Mouse (Mus musculus): ENCODE results near the gene Fig4. TPM values are rescaled to one million over a fixed set of nuclear protein-coding genes. Genes with fewer than 3 reads are reported as not detected.

Fig4 gene
- polyA plus RNA-seq, 1 experiment from 2014 or later: 15.1 TPM

DNA sequence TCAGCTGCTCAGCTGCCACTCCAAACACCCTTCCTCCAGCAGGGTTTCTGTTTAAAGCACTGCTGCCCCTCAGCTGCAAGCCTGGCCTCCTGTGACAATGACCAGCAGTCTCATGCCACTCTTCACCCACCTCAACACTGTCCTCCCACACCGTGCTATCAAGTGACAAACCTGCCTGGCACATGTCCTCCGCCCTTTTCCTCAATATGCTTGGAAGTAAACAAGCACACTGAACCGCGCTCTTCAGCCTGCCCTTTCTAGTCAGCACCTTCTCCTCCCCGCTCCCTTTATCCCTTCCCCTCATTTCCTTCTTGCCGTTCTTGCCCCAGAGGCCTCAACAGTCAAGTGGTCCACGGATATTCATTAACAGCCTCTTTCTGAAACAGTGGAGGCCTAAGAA lies 62.0 kb downstream of the Fig4 start:
- no peaks in the 10 kb centered on the region for H3K4me1 ChIP-seq (replicated peaks)

DNA sequence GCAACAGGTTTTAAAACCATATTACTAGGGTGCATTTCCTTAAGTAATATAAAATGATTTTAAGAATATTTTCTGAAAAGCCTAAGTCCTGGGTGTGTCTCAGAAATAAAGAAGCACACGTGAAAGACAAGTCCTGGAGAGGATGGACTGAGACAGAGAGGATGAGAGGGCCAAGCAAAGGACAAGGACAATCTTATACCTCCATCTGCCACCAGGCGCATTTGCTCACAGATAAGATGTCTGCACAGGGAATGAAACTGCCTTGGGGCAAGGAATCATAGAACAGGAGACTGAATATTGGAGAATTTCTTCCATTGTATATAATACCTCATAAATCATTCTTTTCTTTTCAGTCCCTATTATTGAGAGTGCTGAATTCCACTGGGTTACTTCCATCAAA lies 67.0 kb downstream of the Fig4 start:
- Histone ChIP-seq H3K4me1 (replicated peaks) (no peaks in the 10 kb centered on the region), H3K4me2 (no peak overlapping the region), H3K4me3 (replicated peaks) (no peak overlapping the region), H3K27me3 (no peaks in the 10 kb centered on the region), H3K36me3 (no peaks in the 10 kb centered on the region), H3K27ac (no peak overlapping the region), H3K9me3 (no peaks in the 10 kb centered on the region), H3K9ac (replicated peaks) (no peak overlapping the region)
- 85% methylated on average over 2 of the region's 2 CpGs for WGBS
- no peak for ATAC-seq (ENCODE audit: insufficient number of reproducible peaks, insufficient read depth, low FRiP score, low TSS enrichment, low read depth)

More for the DNA sequence above, 62.0 kb downstream of the Fig4 start:
- no peaks in the 10 kb centered on the region for H3K9me3 ChIP-seq
- no peak for ATAC-seq (ENCODE audit: insufficient number of reproducible peaks, insufficient read depth, low FRiP score, low TSS enrichment, low read depth)
- no peaks in the 10 kb centered on the region for H3K36me3 ChIP-seq
- H3K27ac ChIP-seq: no peak overlapping the region
- H3K9ac ChIP-seq (replicated peaks): no peak overlapping the region
- H3K27me3 ChIP-seq: no peaks in the 10 kb centered on the region
- H3K4me2 ChIP-seq: no peak overlapping the region
- 65% methylated on average over 7 of the region's 7 CpGs for WGBS
- H3K4me3 ChIP-seq (replicated peaks): no peak overlapping the region

DNA sequence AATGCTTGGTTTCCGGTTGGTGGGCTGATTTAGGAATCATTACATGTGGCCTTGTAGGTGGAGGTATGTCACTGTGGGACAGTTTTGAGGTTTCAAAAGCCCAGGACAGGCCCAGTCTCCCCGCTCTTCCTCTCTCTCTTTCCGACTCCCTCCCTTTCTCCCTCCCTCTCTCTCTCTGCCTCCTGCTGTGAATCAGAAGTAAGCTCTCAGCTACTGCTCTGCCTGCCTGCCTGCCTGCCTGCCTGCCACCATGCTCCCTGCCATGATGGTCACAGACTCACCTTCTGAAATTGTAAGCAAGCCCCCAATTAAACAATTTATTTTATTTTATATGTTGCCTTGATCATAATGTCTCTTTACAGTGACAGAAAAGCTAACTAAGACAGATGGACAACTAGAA lies 67.5 kb downstream of the Fig4 start:
- no peaks in the 10 kb centered on the region for H3K4me1 ChIP-seq (replicated peaks)
- WGBS: 74% methylated on average over 3 of the region's 3 CpGs

DNA sequence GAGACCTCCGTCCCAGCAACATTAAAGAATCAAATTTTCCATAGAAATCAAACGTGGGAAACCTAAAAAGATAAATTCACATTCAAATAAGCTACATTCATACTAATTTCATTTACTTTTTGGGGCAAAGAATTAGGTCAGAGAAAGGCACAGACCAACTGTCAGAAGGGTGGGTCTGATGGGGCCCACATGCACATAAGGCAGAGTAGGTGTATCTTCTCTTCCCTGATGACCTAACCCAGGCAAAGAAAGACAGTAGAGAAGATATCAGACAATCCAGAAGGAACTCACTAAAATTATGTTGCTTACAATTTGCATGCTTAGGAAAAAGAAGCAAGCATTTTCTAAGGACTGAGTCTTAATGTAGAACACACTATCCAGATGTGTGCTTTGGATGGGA lies 67.9 kb downstream of the Fig4 start:
- H3K27ac ChIP-seq: no peak overlapping the region
- H3K4me3 ChIP-seq (replicated peaks): no peak overlapping the region
- no peak overlapping the region for H3K4me2 ChIP-seq
- H3K27me3 ChIP-seq: no peaks in the 10 kb centered on the region
- no peaks in the 10 kb centered on the region for H3K36me3 ChIP-seq
- H3K9me3 ChIP-seq: no peaks in the 10 kb centered on the region
- no peaks in the 10 kb centered on the region for H3K4me1 ChIP-seq (replicated peaks)
- no peak for ATAC-seq (ENCODE audit: insufficient number of reproducible peaks, insufficient read depth, low FRiP score, low TSS enrichment, low read depth)
- 88% methylated on average over 2 of the region's 2 CpGs for WGBS
- no peak overlapping the region for H3K9ac ChIP-seq (replicated peaks)

More for the DNA sequence above, 67.5 kb downstream of the Fig4 start:
- no peak for ATAC-seq (ENCODE audit: insufficient number of reproducible peaks, insufficient read depth, low FRiP score, low TSS enrichment, low read depth)
- Histone ChIP-seq H3K36me3 (no peaks in the 10 kb centered on the region), H3K4me3 (replicated peaks) (no peak overlapping the region), H3K9ac (replicated peaks) (no peak overlapping the region), H3K27ac (no peak overlapping the region), H3K9me3 (no peaks in the 10 kb centered on the region), H3K4me2 (no peak overlapping the region), H3K27me3 (no peaks in the 10 kb centered on the region)

DNA sequence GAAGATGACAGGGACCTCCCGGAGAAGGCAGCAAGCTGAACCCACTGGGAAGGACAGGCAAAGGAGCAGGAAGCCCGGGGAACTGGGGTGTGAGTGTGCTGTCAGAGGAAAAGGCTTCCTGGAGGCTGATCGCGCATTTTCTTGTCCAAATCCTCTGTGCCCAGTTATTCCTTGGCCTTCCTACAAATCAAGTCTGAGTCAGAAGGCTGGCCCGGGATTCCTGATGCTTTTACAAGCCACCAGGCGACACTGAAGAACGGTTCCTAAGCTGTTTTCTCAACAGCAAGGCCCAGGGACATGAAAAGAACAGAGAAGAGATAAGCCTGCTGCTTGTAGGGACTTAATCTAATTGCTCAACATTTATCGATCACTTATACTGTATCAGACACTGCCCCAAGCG lies 68.5 kb downstream of the Fig4 start:
- no peak overlapping the region for H3K4me3 ChIP-seq (replicated peaks)
- H3K4me2 ChIP-seq: no peak overlapping the region
- H3K36me3 ChIP-seq: no peaks in the 10 kb centered on the region
- H3K9me3 ChIP-seq: no peaks in the 10 kb centered on the region
- 69% methylated on average over 9 of the region's 9 CpGs for WGBS
- ATAC-seq (ENCODE audit: insufficient number of reproducible peaks, insufficient read depth, low FRiP score, low TSS enrichment, low read depth): no peak
- H3K4me1 ChIP-seq (replicated peaks): no peaks in the 10 kb centered on the region
- no peak overlapping the region for H3K27ac ChIP-seq
- H3K9ac ChIP-seq (replicated peaks): no peak overlapping the region
- H3K27me3 ChIP-seq: no peaks in the 10 kb centered on the region

DNA sequence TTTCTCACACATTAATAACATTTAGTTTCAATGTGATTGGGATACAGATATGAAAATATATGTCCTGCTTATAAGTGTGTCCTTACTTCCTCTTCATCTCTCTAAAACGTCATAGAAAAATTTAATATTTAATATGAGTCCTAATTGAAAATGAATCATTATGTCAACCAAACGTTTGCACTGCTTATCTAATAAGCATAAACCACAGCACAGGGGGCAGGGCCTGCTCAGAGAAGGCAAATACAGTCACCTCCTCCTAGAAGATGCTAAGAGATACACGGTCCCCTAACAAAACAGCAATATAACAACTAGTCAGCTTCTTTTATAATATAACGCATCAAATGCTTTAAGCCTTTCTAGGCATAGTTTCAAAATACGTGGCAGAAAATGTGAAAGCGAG lies 69.9 kb downstream of the Fig4 start:
- H3K9me3 ChIP-seq: no peaks in the 10 kb centered on the region
- H3K27ac ChIP-seq: no peak overlapping the region
- H3K4me3 ChIP-seq (replicated peaks): no peak overlapping the region
- no peaks in the 10 kb centered on the region for H3K27me3 ChIP-seq
- H3K9ac ChIP-seq (replicated peaks): no peak overlapping the region
- no peaks in the 10 kb centered on the region for H3K4me1 ChIP-seq (replicated peaks)
- WGBS: 88% methylated on average over 6 of the region's 6 CpGs
- no peaks in the 10 kb centered on the region for H3K36me3 ChIP-seq
- no peak for ATAC-seq (ENCODE audit: insufficient number of reproducible peaks, insufficient read depth, low FRiP score, low TSS enrichment, low read depth)
- H3K4me2 ChIP-seq: no peak overlapping the region

DNA sequence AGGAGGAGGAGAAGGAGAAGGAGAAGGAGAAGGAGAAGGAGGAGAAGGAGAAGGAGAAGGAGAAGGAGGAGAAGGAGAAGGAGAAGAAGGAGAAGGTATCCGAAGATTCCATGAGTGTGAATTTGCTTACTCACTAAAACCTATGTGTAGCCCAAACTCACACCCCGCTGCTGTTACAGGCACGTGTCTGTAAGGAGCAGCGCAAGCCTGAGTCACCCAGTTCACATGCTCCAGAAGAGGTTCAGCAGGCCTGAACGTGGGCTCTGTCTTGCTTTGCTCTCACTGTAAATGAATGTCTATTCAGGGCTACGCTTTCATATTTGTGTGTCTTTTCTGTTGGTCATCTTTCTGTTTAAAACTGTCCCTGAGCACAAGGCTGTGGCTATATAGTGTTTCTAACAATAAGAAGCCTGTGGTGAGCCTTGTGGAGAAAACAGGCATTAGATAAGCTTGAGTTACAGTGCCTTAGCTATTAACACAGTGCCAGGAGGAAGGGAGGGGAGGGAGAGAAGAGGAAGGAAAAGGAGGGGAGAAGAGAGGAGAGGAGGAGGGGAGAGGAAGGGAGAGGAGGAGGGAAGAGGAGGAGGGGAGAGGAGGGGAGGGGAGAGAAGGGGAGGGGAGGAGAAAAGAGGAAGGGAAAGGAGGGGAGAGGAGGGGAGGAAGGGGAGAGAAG lies 71.8 kb downstream of the Fig4 start:
- WGBS: 83% methylated on average over 6 of the region's 6 CpGs
- Histone ChIP-seq H3K4me1 (replicated peaks) (no peaks in the 10 kb centered on the region), H3K4me3 (replicated peaks) (no peak overlapping the region), H3K27me3 (no peaks in the 10 kb centered on the region), H3K9me3 (no peaks in the 10 kb centered on the region), H3K9ac (replicated peaks) (no peak overlapping the region), H3K36me3 (no peaks in the 10 kb centered on the region), H3K4me2 (no peak overlapping the region), H3K27ac (no peak overlapping the region)
- ATAC-seq (ENCODE audit: insufficient number of reproducible peaks, insufficient read depth, low FRiP score, low TSS enrichment, low read depth): no peak

DNA sequence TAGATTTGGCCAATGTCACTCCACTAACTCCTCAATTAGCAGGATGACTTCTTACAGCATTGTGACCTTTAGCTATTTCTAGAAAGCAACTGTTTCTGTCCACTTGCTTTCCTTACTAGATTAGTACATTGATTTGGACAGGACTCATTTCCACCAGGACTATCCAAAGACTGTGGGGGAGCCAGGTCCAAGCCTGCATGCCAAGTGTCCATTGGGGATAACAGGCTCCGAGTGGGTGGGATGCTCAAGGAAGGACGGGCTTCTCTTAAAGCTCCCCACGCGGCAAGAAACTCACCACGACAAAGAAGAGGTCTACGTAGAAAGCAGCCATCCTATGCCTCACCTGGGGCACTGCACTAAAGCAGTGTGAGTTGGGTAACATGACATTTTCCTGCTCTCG lies 75.4 kb downstream of the Fig4 start:
- H3K9me3 ChIP-seq: no peaks in the 10 kb centered on the region
- ATAC-seq (ENCODE audit: insufficient number of reproducible peaks, insufficient read depth, low FRiP score, low TSS enrichment, low read depth): no peak
- no peaks in the 10 kb centered on the region for H3K36me3 ChIP-seq
- no peak overlapping the region for H3K4me2 ChIP-seq
- no peak overlapping the region for H3K4me3 ChIP-seq (replicated peaks)
- no peaks in the 10 kb centered on the region for H3K27me3 ChIP-seq
- WGBS: 86% methylated on average over 7 of the region's 7 CpGs
- H3K27ac ChIP-seq: no peak overlapping the region
- no peaks in the 10 kb centered on the region for H3K4me1 ChIP-seq (replicated peaks)
- no peak overlapping the region for H3K9ac ChIP-seq (replicated peaks)

DNA sequence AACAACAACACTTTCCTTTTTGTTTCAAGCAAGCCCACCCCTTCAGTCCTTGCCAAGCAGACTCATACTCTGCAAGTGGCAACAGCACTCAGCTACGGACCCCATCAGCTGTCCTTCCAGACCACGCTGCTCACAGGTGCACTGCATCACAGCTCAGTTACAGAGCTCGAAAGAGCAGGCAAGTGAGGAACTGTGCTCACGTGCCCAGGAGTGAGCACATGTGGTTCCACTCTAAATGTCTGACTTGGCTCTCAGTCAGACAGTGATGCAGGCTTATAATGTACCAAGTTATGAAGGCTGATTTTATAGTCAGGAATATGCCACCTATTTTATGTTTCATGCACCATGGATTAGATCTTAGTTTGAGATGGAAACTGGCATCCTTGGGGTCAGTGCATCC lies 79.6 kb downstream of the Fig4 start:
- H3K27ac ChIP-seq: no peak overlapping the region
- no peak overlapping the region for H3K4me2 ChIP-seq
- H3K9me3 ChIP-seq: no peaks in the 10 kb centered on the region
- H3K27me3 ChIP-seq: no peaks in the 10 kb centered on the region
- no peak overlapping the region for H3K9ac ChIP-seq (replicated peaks)
- peak; percentile 56; the same call in 1 of the 2 replicates for ATAC-seq (ENCODE audit: insufficient number of reproducible peaks, insufficient read depth, low FRiP score, low TSS enrichment, low read depth)
- WGBS: 49% methylated on average over 4 of the region's 4 CpGs
- no peaks in the 10 kb centered on the region for H3K4me1 ChIP-seq (replicated peaks)
- H3K4me3 ChIP-seq (replicated peaks): no peak overlapping the region
- H3K36me3 ChIP-seq: no peaks in the 10 kb centered on the region

DNA sequence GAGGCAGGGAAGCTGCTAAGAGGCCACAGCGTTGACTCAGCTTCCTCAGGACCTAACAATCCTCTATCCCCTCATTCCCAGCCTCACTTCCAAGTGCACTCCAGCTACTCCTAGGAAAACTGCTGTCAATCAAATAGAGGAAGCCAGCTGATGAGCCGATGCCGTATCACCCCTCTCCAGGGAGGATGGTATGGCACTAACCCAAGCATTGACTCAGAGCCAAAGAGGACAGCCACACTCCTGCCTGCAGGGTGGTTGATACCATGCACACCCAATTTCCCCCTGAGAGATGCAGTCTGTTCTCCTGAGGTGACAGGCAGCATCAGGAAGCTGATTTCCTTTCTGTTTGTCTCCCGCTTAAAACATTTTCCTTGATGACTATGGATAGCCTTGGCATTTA lies 81.9 kb downstream of the Fig4 start:
- 90% methylated on average over 4 of the region's 4 CpGs for WGBS
- no peaks in the 10 kb centered on the region for H3K27me3 ChIP-seq
- H3K36me3 ChIP-seq: no peaks in the 10 kb centered on the region; the same call in 1 of the 2 replicates
- H3K9ac ChIP-seq (replicated peaks): no peak overlapping the region
- no peak for ATAC-seq (ENCODE audit: insufficient number of reproducible peaks, insufficient read depth, low FRiP score, low TSS enrichment, low read depth)
- H3K9me3 ChIP-seq: no peaks in the 10 kb centered on the region
- no peak overlapping the region for H3K4me3 ChIP-seq (replicated peaks)
- H3K4me1 ChIP-seq (replicated peaks): no peaks in the 10 kb centered on the region
- no peak overlapping the region for H3K4me2 ChIP-seq
- H3K27ac ChIP-seq: no peak overlapping the region

DNA sequence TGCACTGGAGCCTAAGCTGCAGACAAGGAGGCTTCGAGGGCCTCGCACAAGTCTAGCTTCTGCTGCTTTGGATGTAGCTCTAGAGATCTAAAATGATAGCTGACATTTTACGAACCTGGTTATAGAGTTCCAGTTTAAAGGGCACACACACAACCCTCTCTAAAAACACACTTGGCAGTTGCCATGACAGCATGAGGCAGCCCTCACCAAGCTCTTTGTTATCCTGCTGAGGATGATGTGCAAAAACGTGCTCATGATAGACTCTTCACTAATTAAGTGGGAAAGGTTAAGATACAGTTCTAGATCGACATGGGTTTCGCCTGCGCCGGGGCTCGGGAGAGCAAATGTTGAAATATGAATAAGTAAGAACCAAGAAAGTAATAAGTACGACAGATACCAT lies 84.2 kb downstream of the Fig4 start:
- H3K27me3 ChIP-seq: no peaks in the 10 kb centered on the region
- no peaks in the 10 kb centered on the region for H3K9me3 ChIP-seq
- H3K36me3 ChIP-seq: no peaks in the 10 kb centered on the region; the same call in 1 of the 2 replicates
- H3K9ac ChIP-seq (replicated peaks): no peak overlapping the region
- no peak for ATAC-seq (ENCODE audit: insufficient number of reproducible peaks, insufficient read depth, low FRiP score, low TSS enrichment, low read depth)
- H3K4me3 ChIP-seq (replicated peaks): no peak overlapping the region
- H3K4me1 ChIP-seq (replicated peaks): no peaks in the 10 kb centered on the region
- 86% methylated on average over 10 of the region's 10 CpGs for WGBS
- no peak overlapping the region for H3K4me2 ChIP-seq
- H3K27ac ChIP-seq: no peak overlapping the region

DNA sequence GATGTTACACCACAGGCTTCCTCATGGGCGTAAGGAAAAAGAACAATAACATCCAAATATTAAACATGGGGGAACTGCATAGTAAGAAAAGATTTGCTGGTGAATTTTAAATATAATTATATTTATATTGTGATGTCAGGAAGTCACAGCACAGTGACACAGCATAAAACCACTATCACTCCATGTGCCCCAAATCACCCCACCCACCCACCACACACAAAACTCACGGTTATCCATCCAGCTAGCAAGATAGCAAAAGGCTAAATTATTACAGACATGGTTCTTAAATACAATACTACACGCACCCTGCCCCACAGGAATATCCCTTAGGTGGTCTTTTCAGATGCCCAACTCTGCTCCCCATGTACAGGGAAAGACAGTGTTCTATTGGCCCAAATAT lies 89.0 kb downstream of the Fig4 start:
- ATAC-seq (ENCODE audit: insufficient number of reproducible peaks, insufficient read depth, low FRiP score, low TSS enrichment, low read depth): no peak
- H3K4me1 ChIP-seq (replicated peaks): no peaks in the 10 kb centered on the region
- H3K4me2 ChIP-seq: no peak overlapping the region
- no peak overlapping the region for H3K9ac ChIP-seq (replicated peaks)
- no peaks in the 10 kb centered on the region; the same call in 1 of the 2 replicates for H3K36me3 ChIP-seq
- H3K4me3 ChIP-seq (replicated peaks): no peak overlapping the region
- no peaks in the 10 kb centered on the region for H3K9me3 ChIP-seq
- H3K27ac ChIP-seq: no peak overlapping the region
- WGBS: 88% methylated on average over 3 of the region's 3 CpGs
- H3K27me3 ChIP-seq: no peaks in the 10 kb centered on the region
